Mouse (Mus musculus) liver, embryonic 14.5 days (tissue): ENCODE data around the gene C730034F03Rik.

Source experiments
- CTCF ChIP-seq: IDR thresholded peaks from 2 replicates; pipeline ENCODE4 v1.5.1; 2016; ENCODE audit warnings: antibody characterized with exemption, low read depth, control low read depth
- EP300 ChIP-seq: IDR thresholded peaks from 2 replicates; pipeline ENCODE4 v1.6.1; 2016; ENCODE audit warnings: antibody characterized with exemption, low read depth

- TF ChIP-seq CTCF = no peak
- TF ChIP-seq EP300 = no peak
These were observed 44.0 kb downstream of the C730034F03Rik start for GRCm38 (mm10) chr15:89473370-89473769.
